Mouse (Mus musculus): ENCODE measurements at regions not wholly inside any gene's neighbourhood (a gene's known extent, or its start where the extent isn't known, plus 50 kb on each side); places are given as distances from the start of the nearest gene placed in this dataset.

DNA sequence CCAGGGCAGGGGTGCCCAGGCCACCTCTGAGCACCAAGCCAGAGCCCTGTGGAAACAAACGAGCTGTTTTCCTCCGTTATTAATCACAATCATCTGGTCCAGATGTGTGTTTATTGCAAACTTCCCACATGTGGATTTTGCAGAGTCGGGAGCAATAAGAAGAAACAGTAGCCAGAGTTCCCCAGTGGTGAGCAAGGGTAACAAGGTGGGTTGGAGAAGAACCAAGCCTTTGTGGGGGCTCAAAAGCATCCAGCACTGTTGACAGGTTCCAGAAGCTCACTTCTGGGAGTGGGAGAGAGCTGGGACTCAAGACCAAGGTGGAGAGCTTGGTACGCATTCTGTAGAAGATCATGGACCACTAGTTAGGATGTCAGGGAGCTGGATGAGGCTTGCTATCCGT lies 63.6 kb downstream of the Hif1an start:
- DNase-seq (ENCODE audit: low read depth, low spot score) = no peak

DNA sequence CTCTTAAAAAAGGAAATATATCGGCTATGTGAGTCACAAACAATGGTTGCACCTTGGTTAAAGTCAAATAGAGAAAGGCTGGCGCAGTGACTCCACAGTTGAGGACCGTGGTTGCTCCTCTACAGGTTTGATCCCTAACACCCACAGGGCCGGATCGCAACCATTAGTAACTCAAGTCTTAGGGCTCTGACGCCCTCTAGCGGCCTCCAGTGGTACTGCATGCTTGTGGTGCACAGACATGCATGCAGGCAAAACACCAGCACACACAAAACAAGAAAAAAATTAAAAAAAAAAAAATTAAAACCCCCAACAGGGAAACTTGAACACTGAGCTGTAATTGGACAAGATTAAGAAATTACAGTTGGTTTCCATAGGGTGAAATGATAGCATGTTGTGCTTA lies 67.1 kb downstream of the Hif1an start:
- DNase-seq (ENCODE audit: low read depth, low spot score) = peak; percentile 85

DNA sequence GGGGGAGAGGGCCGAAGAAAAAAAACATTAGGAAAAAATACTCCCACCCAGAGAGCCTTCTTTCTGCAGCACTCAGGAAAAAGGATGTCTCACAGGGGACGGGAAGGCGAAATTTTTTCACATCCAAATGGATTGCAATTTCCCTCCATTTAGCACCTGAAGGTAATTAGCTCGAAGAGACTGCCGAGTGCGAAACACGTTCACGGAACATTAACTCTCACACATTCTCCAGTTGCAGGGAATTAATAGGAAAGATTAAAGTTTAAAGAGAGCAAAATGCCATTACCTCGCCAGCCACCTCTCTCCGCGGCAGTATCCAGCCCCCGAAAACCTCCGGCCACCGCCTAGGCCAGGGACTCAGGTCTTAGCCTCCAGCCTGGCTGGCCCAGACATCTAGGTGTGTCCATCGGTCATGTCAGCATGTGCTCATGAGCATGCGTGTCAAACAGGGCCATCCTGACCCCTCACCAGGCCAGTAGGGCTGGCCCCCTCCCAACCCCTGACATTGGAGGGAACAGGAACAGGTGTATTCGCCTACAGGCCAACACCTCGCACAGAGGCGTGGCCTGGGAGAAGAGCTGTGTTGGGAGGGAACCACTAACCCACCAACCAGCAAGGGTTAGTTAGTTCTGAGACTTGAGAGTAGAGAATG lies 68.8 kb downstream of the Hif1an start:
- no peak for DNase-seq (ENCODE audit: low read depth, low spot score)

DNA sequence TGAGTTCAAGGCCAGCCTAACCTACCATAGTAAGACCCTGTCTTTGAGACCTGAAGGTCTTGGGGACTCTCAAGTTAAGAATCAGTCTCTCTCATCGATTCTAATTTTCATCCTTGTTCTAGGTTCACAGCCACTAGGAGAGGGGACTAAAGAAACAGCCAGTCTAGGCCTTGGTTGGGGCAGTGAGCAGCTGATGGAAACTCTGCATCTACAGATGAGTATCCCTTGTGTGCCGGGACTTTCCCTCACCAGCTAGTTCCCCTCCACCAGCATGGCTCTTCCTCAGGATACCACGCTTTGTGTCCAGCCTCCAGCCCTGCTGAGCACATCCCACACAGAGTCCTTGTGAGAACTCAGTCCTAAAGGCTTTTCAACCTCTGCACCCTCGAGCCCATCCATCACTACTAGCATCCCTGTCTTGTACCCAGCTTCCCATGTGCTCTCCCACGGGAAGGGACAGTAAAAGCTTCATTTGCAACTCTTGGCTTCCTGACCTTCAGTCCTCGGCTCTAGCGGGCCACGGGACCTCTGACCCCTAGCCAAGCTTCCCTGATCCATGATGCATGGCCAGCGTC lies 74.6 kb downstream of the Hif1an start:
- no peak for DNase-seq (ENCODE audit: low read depth, low spot score)

DNA sequence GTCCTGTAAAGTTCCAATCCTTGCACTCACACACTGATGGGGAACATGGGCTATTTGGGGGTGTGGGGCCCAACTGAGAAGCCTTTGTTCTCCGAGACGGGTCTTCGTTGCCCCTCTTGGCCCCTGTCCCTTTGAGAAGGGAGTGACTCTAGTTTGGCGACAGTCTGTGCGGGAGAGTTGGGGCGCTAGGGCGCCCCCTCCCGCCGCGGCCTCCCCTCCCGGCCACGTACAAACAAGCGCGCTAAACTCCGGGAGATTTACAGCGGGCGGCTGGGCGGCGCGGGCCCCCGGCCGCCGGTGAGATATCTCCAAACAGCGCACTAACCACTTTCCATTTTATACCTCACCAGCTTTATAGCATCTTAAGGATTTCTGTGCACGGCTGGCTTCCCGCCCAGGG lies 77.4 kb downstream of the Hif1an start:
- DNase-seq (ENCODE audit: low read depth, low spot score) = no peak

GRCm38 (mm10) chr19:44640551-44640950 lies 77.9 kb downstream of the Hif1an start:
- no peak for DNase-seq (ENCODE audit: low read depth, low spot score)

DNA sequence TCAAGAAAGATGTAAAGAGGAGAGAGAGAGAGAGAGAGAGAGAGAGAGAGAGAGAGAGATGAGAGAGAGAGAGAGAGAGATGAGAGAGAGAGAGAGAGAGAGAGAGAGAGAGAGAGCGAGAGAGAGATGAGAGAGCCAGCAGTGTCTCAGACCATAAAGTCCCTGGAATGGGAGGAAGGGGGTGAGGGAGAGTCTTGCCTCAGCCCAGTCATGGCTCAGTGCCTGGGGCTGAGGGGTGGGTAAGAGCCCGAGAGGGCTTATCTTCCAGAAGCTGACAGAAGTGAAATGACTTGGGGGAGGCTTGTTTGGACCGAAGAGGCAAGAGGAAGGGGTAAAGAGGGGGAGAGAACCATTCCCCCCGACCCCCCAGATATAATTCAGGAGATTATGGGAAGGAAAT lies 79.6 kb downstream of the Hif1an start:
- no peak for DNase-seq (ENCODE audit: low read depth, low spot score)

GRCm38 (mm10) chr19:44644376-44644775 lies 81.7 kb downstream of the Hif1an start:
- DNase-seq (ENCODE audit: low read depth, low spot score) = no peak

GRCm38 (mm10) chr19:44644929-44645328 lies 82.3 kb downstream of the Hif1an start:
- DNase-seq (ENCODE audit: low read depth, low spot score) = no peak

GRCm38 (mm10) chr19:44646548-44646947 lies 83.9 kb downstream of the Hif1an start:
- DNase-seq (ENCODE audit: low read depth, low spot score) = no peak

GRCm38 (mm10) chr19:44649206-44649605 lies 86.6 kb downstream of the Hif1an start:
- DNase-seq (ENCODE audit: low read depth, low spot score) = no peak

- no peak for DNase-seq (ENCODE audit: low read depth, low spot score)
Observed at GRCm38 (mm10) chr19:44650841-44651240, 88.2 kb downstream of the Hif1an start.

GRCm38 (mm10) chr19:44651605-44652004 lies 89.0 kb downstream of the Hif1an start:
- no peak for DNase-seq (ENCODE audit: low read depth, low spot score)

DNA sequence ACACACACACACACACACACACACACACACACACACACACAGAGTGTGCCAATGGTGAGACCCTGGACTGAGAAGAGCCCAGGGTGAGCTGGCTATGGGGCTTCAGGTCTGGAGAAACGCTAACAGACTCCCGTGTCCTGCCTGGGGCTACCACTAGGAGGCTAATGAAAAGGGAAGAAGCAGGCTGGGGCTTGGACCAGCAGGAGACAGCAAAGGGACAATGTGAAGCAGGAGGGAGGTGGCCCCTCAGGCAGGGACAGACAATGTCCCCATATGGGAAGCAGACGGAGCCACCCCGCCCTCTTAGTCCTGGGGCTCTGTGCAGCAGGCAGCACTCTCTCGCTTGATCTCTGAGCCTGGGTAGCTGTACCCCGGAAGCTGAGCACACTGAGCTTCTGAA lies 93.1 kb downstream of the Hif1an start:
- peak; percentile 72 for DNase-seq (ENCODE audit: low read depth, low spot score)

DNA sequence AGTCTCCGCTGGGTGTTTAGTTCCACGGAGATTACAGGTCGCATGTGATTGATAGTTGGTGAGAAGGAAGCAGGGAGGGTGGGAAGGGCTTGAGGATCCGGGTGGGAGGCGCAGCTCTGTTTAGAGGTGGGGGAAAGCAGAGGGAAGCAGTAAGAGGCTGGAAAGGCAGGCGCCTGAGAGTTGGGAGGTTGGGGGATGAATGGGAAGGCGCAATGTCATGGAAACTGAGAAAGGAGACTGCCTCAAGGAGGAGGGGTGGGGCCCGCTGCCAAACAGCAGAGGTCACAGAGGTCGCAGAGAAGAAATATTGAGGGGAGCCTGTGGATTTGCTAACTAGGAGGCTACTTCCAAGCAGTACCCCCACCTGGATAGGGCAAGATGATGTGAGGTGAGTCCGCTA lies 96.5 kb upstream of the Pax2 start:
- peak; percentile 75 for DNase-seq (ENCODE audit: low read depth, low spot score)

DNA sequence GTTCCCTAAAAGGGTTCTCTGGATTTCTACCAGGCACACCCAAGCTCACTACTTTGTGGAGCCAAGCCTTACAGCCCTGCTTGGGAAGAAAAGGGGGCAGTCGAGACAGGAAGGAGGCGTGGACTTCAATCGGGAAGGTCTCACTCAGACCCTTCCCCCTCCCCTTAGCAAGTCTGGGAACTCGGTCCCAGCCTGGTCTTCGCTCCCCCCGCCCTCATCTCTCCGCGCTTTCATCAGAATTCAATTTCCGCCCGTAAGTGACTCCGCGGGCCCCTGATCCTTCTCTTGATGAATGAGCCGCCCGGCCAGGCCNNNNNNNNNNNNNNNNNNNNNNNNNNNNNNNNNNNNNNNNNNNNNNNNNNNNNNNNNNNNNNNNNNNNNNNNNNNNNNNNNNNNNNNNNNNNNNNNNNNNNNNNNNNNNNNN lies 86.3 kb upstream of the Pax2 start:
- peak; percentile 84 for DNase-seq (ENCODE audit: low read depth, low spot score)

DNA sequence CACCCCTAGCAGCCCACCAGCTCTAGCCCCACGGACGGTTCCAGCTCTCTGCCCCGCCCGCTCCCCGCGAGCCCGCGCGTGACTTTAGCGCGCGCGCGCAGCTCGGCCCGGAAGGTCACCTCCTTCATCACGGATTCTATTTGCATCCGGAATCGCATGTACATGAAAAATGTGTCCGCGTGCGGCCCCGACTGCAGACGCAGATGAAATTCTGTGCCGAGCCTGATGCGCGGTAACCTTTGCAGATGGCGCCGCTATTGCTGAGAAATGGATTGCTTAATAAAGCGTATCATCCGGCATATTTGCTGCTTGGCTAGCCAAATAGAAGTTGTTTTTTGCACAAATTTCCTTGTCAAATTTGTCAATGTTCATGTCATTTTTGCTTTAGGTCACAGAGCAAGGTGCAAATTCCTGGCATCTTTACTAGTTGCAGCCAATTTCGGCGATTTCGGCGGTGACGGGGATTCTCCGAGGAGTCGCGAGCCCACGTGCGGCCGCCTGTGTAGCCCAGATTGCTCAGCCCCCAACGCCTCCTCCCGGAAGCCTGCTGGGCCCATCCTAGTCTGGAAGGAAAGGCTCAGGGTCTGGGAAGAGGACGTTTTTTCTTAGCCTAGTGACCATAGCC lies 81.1 kb upstream of the Pax2 start:
- no peak for DNase-seq (ENCODE audit: low read depth, low spot score)

DNA sequence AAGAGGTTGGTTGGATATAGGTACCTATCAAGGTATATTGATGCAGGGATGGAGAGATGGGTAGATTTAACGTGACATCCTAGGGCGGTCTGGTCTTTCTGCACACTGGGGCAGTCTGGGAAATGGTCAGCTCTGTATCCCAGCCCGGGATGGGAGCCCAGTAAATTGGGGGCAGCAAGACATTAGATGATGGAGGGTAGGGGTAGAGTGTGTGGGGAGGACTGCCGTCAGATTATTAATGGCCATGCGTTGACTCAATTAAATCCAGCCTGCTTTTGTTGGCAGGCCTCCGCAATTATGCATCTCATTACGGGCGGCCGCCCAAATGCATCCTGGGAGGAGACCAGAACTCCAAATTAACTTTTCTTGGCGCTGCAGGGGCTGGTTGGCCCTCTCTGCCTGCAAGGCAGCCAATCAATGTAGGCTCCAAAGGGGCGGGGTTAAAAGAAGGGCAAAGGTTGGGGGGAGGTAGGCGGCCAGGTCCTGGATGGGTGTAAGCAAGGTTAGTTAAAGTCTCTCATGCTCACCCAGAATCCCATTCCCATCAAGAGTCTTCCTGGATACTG lies 79.2 kb upstream of the Pax2 start:
- peak; percentile 74 for DNase-seq (ENCODE audit: low read depth, low spot score)

GRCm38 (mm10) chr19:44677295-44677694 lies 78.5 kb upstream of the Pax2 start:
- DNase-seq (ENCODE audit: low read depth, low spot score) = no peak

DNA sequence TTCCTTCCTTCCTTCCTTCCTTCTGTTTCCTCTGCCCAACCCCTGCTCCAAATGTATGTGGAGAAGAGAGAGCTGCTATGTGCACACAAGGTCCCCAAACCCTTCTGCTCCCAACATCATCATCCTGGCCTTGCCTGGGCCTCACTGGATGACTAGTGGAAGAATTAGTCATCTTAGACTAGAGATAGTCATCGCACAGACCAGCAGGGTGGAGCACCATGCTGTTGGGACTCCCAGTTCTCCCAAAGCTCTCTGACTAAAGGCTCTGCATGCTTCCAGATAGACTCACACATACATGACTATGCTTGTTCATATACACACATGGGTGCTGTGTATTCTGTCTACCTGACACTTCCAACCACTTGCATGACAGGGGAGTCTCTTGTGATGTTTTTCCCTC lies 77.2 kb upstream of the Pax2 start:
- DNase-seq (ENCODE audit: low read depth, low spot score) = no peak

DNA sequence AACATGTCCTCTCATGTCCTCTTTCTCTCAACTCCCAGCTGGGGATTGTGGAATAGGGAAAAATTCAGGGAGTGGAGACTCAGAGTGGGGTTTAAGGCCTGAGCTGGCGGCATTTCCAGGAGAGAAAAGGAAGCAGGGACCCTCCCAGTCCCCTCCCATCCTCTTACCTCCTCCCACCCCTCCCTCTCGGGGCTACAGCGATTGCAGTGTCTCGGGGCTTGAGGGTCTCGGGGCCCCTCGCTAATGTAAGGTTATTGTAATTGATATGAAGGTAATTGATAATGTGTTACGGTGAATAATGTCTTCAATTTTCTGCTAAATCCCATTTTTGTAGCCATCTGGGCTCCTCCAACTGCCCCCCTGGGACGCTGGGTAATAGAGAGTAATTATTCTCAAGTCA lies 74.2 kb upstream of the Pax2 start:
- DNase-seq (ENCODE audit: low read depth, low spot score) = no peak

DNA sequence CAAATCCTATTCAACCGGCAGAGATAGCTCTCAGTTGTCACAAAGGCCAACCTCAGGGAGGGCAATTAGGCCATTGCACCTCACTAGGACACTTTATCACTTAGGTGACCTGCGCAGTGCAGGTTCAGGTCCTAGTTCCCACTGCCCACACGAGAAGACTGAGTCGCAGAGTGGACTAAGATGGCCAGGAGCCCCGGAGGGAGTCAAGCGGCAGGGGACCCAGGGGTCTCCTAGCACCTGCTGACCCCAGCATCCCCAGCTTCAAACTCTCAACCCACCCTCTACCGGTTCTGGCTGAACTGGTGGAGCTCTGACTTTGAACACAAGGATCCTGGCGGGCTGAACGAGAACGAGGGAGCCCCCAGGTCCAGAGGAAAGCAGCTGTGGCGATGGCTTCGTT lies 72.7 kb upstream of the Pax2 start:
- DNase-seq (ENCODE audit: low read depth, low spot score) = no peak

GRCm38 (mm10) chr19:44684061-44684514 lies 71.8 kb upstream of the Pax2 start:
- DNase-seq (ENCODE audit: low read depth, low spot score) = peak; percentile 68
